Comparison of ENCODE assay signal across 7 mouse cellular contexts in the genomic region with DNA sequence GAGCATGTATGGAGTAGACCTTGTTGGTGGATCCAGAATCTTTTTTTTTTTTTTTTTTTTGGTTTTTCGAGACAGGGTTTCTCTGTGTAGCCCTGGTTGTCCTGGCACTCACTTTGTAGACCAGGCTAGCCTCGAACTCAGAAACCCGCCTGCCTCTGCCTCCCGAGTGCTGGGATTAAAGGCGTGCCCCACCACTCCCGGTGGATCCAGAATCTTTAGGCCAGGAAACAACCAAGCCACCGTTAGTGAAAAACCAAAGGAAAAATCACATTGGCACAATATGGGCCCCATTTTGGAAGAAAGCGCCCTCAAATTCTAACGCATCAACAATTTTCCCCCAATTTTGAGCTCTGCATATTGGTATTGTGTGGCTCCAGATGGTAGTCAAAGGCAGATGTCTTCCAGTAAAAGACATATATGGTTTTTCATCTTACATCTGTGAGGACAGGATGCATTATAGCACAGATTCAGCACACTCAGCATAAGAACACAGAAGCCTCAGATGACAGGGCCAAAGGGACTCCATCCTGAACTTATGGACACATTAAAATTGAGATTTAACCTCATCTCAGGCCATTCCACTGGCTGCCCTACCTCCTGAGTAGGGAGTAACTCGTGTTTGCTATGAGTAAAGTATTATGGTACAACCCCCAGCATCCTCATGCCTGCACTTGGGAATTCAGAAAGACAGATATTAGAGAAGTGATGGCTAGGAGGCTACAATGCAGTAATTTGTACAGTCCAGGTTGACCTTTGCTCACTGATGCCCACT.
A peak's percentile ranks its signal among the peaks of the same experiment; 100 is the strongest.
DNase-seq lines count a peak whose midpoint lies in the region.

No protein-coding gene starts in this region.

- DNase-seq in adipocyte (ENCODE audit: low spot score) = peak; percentile 1
- DNase-seq in cerebellum, postnatal 25 days = peak; percentile 1 to 4
- DNase-seq in heart, adult 11 months = peak; percentile 91
- DNase-seq in kidney, postnatal 14 days = peak; percentile 3
- peak; percentile 3 to 27 for DNase-seq in lung, postnatal 4 days
- DNase-seq in spleen, postnatal 4 days (ENCODE audit: low spot score in 2 of 2) = peak; percentile 16 to 64
- peak; percentile 5 for DNase-seq in thymus, postnatal 4 days

Comparison
In these comparisons a context has a peak if more than half of its experiments do, and no peak if none do; other contexts are left out.
1. Peak in every context shown above with its lines: DNase-seq.
2. DNase-seq: peak in every context shown above with its lines; median percentile 91 in heart, adult 11 months; 40 in spleen, postnatal 4 days; 15 in lung, postnatal 4 days; 5 in thymus, postnatal 4 days; 3 in kidney, postnatal 14 days; 2 in cerebellum, postnatal 25 days; 1 in adipocyte.